Mouse (Mus musculus) kidney, postnatal 0 days (tissue): ENCODE data around the gene Zfp984. TPM values are rescaled to one million over a fixed set of nuclear protein-coding genes. Genes with fewer than 3 reads are reported as not detected.
"Not testable (repeated sequence)": the region's sequence is repeated elsewhere in the genome, so short reads cannot be mapped to it uniquely, and the experiment has no call there.

Source experiments
- ATAC-seq: fragments of 200-750 bp; cut with Nextera tagmentation; replicated peaks from 2 replicates; pipeline ENCODE4 v1.8.0; 2017; ENCODE audit warnings: low read depth, moderate number of reproducible peaks, moderate TSS enrichment, moderate library complexity; ENCODE audit not compliant: low FRiP score
- DNase-seq: peaks from one replicate; pipeline ENCODE4 v3.0.0-alpha.2; 2016; ENCODE audit warnings: low spot score
- H3K27ac ChIP-seq: fragments of 300-500 bp; sonication (generic); 2 replicates; pipeline ENCODE4 v1.5.1; 2014; ENCODE audit warnings: mild to moderate bottlenecking
- H3K27me3 ChIP-seq: fragments of 300-500 bp; sonication (generic); 2 replicates; pipeline ENCODE4 v1.6.1; 2014; ENCODE audit warnings: low read length, mixed read lengths; ENCODE audit not compliant: insufficient read depth
- H3K36me3 ChIP-seq: fragments of 300-500 bp; sonication (generic); 2 replicates; pipeline ENCODE4 v1.6.1; 2014; ENCODE audit warnings: low read length, mixed read lengths; ENCODE audit not compliant: insufficient read depth
- H3K4me1 ChIP-seq: fragments of 300-500 bp; sonication (generic); replicated peaks from 2 replicates; pipeline ENCODE4 v1.6.1; 2014; ENCODE audit warnings: antibody characterized with exemption, low read length, mixed read lengths; ENCODE audit not compliant: insufficient read depth
- H3K4me2 ChIP-seq: fragments of 300-500 bp; sonication (generic); 2 replicates; pipeline ENCODE4 v1.6.1; 2014; ENCODE audit warnings: mild to moderate bottlenecking, low read length, moderate library complexity, mixed read lengths
- H3K4me3 ChIP-seq: fragments of 300-500 bp; sonication (generic); replicated peaks from 2 replicates; pipeline ENCODE4 v1.5.1; 2014; ENCODE audit warnings: low read depth, low read length
- H3K9ac ChIP-seq: fragments of 300-500 bp; sonication (generic); 2 replicates; pipeline ENCODE4 v1.6.1; 2014; ENCODE audit warnings: low read depth, low read length
- H3K9me3 ChIP-seq: fragments of 300-500 bp; sonication (generic); replicated peaks from 2 replicates; pipeline ENCODE4 v1.6.1; 2016; ENCODE audit warnings: low read length, inconsistent platforms, mixed read lengths
- CTCF ChIP-seq: IDR thresholded peaks from 2 replicates; pipeline ENCODE4 v1.5.1; 2016; ENCODE audit warnings: antibody characterized with exemption, low read depth, mild to moderate bottlenecking, moderate library complexity
- WGBS: fragments of 180-500 bp; shearing (Covaris S2); extraction: QIAGEN DNeasy Blood & Tissue Kit; methylation state at CpG from one replicate; pipeline ENCODE4 v1.1.7; 2014; 5-methylcytosine and 5-hydroxymethylcytosine counted together
- polyA plus RNA-seq: library from polyadenylated mRNA; unstranded; fragments of >200 nt; fragmentation: Nextera tagmentation; extraction: Ambion mirVana; gene quantifications from 2 replicates; pipeline ENCODE4 v1.2.1, GENCODE M21; 2015

Gene Zfp984
- polyA plus RNA-seq: 10.7 and 12.0 TPM in 2 replicates

DNA sequence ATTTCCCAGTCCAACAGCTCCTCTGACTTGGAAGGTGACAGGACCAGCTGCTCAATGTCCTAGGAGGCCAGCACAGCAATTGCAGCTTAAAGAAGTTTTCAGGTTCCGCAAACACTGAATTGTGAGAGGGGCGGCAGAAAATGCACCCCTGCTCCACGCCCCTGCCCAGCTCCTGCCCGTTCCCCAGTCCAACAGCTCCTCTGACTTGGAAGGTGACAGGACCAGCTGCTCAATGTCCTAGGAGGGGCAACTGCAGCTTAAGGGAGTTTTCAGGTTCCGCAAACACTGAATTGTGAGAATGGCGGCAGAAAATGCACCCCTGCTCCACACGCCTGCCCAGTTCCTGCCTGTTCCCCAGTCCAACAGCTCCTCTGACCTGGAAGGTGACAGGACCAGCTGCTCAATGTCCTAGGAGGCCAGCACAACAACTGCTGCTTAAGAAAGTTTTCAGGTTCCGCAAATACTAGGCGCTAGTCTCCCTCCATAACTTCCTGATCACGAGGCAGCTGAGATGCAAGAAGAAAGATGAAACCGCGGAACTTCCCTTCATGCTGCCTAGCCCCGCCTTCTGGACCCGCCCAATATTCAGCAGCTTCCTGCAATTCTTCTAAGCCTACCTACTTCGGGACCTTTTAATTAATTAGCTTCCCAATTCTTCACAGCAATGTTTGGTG lies at the start of gene Zfp984:
Zfp984 (minus strand) TSS at position 497 of the 674 bp plus-strand sequence.
- ATAC-seq: peak; percentile 83
- peak within 1 kb of the TSS; percentile 82 for H3K27ac ChIP-seq
- not testable (repeated sequence) for H3K36me3 ChIP-seq, H3K9me3 ChIP-seq, H3K4me1 ChIP-seq, H3K27me3 ChIP-seq
- H3K4me3 ChIP-seq: peak within 1 kb of the TSS; percentile 46
- WGBS: 11% methylated on average over 15 of the region's 15 CpGs
- H3K4me2 ChIP-seq: peak within 1 kb of the TSS; percentile 69
- peak; percentile 86 for DNase-seq
- H3K9ac ChIP-seq: peak within 1 kb of the TSS; percentile 52

DNA sequence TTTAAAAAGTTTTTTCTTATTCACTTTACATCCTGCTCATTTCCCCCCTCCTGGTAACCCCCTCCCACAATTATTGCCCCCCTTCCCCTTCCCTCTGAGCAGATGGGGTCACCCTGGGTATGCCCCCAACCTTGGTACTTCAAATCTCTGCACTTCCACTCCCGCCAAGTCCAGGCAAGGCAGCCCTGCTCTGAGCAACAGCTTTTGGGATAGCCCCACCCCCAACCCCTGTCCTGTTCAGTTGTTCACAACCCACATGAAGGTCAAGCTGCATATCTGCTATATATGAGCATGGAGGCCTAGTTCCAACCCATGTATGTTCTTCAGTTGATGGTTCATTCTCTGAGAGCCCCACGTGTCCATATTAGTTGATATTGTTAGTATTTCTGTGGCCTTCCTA lies 41.2 kb upstream of the Zfp984 start:
- H3K4me3 ChIP-seq: no peak overlapping the region
- H3K36me3 ChIP-seq: no peaks in the 10 kb centered on the region
- no peak overlapping the region for H3K27ac ChIP-seq
- H3K4me2 ChIP-seq: no peak overlapping the region
- H3K4me1 ChIP-seq: 0 out of 2 replicates have a peak, but pooled peaks cover 4% of the 10 kb centered on the region
- no peak for TF ChIP-seq CTCF
- H3K9me3 ChIP-seq: no peaks in the 10 kb centered on the region
- no peak overlapping the region for H3K9ac ChIP-seq
- no peak for ATAC-seq
- no peaks in the 10 kb centered on the region for H3K27me3 ChIP-seq
- DNase-seq: no peak
- WGBS: 82% methylated on average over 2 of the region's 2 CpGs

- H3K27me3 ChIP-seq: no peaks in the 10 kb centered on the region
- ATAC-seq (peak; percentile 76), DNase-seq (no peak)
- no peak for TF ChIP-seq CTCF
- H3K9me3 ChIP-seq: no peaks in the 10 kb centered on the region
- 0 out of 2 replicates have a peak, but pooled peaks cover 4% of the 10 kb centered on the region for H3K4me1 ChIP-seq
- H3K4me2 ChIP-seq: peak overlapping the region; percentile 73
- H3K27ac ChIP-seq: peak overlapping the region; percentile 38; the same call in 1 of the 2 replicates
- no peaks in the 10 kb centered on the region for H3K36me3 ChIP-seq
- peak overlapping the region; percentile 65 for H3K9ac ChIP-seq
- peak overlapping the region; percentile 66 for H3K4me3 ChIP-seq
- 2% methylated on average over 4 of the region's 4 CpGs for WGBS
These were observed 39.0 kb upstream of the Zfp984 start for GRCm38 (mm10) chr4:147848584-147848991.

DNA sequence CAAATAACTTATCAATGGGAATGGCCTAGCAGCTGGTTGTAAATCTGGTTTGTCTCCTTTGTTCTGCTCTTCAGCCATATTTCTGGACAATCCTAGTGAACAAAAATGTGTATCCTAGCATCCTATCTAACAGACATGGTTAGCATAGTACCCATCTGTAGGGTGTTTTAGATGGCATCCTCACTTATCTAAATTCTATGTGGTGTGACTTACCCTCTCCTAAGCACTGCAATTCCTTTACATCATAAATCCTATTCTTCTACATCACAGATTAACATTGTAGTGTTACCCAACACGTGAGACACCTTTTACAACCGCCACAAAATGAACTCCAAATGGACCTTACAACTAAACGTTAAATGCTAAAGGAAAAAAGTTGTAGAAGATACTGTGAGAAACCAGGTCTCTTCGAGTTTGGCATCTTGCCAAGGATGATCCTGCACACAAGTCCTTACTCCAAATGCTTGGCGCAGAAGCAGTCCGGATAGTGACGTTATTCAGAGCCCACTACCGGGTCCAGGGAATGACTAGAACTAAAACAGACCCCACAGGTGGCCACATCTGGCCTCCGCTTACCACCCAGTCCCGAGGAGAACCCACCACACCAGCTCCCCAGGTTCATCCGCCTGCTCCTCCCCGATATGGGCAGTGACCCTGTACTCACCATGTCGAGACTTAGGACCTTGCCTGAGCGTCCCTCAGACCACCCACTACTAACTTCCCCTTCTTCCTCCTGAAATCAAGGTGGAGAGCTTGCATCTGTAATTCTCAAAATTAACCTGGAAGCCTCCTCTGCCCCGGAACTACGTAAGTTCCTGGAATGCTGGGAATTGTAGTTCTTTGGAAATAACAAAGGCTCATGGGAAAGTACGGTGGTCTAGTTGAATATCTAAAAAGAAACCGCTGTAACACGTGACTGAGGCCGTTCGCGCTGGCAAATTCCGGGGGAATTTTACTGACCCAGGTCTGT lies 38.3 kb upstream of the Zfp984 start, which contains the start of gene Zfp933:
Zfp933 (minus strand) TSS at position 753 of the 970 bp plus-strand sequence.
- Histone ChIP-seq H3K4me1 (0 out of 2 replicates have a peak, but pooled peaks cover 4% of the 10 kb centered on the region), H3K9me3 (0 out of 2 replicates have a peak, but pooled peaks cover 3% of the 10 kb centered on the region), H3K4me2 (peak within 1 kb of the TSS; percentile 73), H3K9ac (peak within 1 kb of the TSS; percentile 65), H3K27me3 (no peaks in the 10 kb centered on the region), H3K36me3 (no peaks in the 10 kb centered on the region), H3K4me3 (peak within 1 kb of the TSS; percentile 66), H3K27ac (peak within 1 kb of the TSS; percentile 38; the same call in 1 of the 2 replicates)
- ATAC-seq (peak; percentile 93), DNase-seq (peak; percentile 97)
- WGBS: 4% methylated on average over 23 of the region's 23 CpGs
- no peak for TF ChIP-seq CTCF

GRCm38 (mm10) chr4:147842871-147843270 lies 33.3 kb upstream of the Zfp984 start:
- Histone ChIP-seq H3K27ac (no peak overlapping the region), H3K9ac (no peak overlapping the region), H3K27me3 (no peaks in the 10 kb centered on the region), H3K4me2 (no peak overlapping the region), H3K4me3 (no peak overlapping the region), H3K36me3 (0 out of 2 replicates have a peak, but pooled peaks cover 6% of the 10 kb centered on the region), H3K4me1 (no peaks in the 10 kb centered on the region), H3K9me3 (peaks cover 14% of the 10 kb centered on the region; the same call in 1 of the 2 replicates)
- no peak for DNase-seq
- ATAC-seq: no peak
- no peak for TF ChIP-seq CTCF
- WGBS: 94% methylated on average over 3 of the region's 3 CpGs

DNA sequence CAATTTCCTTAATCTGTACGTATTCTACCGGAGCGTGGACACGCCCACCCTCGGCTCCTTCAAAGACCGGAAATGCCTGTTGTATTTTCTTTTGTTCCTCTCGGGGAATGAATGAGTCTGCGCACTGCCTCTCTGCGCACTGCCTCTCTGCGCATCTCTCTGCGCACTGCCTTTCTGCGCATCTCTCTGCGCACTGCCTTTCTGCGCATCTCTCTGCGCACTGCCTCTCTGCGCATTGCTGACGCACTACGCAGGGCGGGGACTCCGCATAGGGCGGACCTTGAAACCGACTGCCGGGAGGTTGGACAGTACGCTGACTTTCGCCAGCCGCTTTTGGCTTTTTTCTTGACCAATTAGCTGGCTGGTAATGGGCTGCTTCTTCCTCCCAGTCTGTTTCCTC lies 29.7 kb upstream of the Zfp984 start:
- ATAC-seq: not testable (repeated sequence)

More for the DNA sequence above, 29.7 kb upstream of the Zfp984 start:
- not testable (repeated sequence) for H3K4me2 ChIP-seq, H3K9ac ChIP-seq, DNase-seq, H3K36me3 ChIP-seq, H3K4me1 ChIP-seq, H3K4me3 ChIP-seq, H3K27me3 ChIP-seq, H3K27ac ChIP-seq
- WGBS: 97% methylated on average over 8 of the region's 26 CpGs
- H3K9me3 ChIP-seq: peaks cover 16% of the 10 kb centered on the region; the same call in 1 of the 2 replicates
